Mouse (Mus musculus): ENCODE results near the gene Lce1b. TPM values are rescaled to one million over a fixed set of nuclear protein-coding genes. Genes with fewer than 3 reads are reported as not detected.

The Lce1b gene
- polyA plus RNA-seq, 1 experiment, result not detected

DNA sequence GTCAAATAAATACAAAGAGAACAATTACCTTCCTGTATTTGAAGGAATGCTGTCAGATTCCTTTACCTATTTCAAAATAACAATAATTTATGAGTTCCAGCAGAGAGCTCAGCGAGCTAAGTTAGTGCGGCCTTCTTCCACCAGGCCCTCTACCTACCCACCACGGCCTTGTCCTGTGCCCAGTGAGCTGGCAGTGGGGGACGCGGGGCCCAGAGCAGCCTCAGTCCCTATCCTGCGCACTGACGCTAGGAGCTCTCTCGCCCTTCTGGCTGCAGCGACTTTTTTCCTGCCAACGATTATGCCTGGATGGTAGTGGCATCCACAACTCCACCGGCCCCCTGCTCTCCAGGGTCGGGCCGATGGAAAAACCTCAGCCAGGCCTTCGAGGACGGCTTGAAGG, 16.9 kb downstream of the Lce1b start:
- DNase-seq, result no peak
- Histone ChIP-seq H3K27ac (ENCODE audit: insufficient read depth, low read depth, low read length) (no peak overlapping the region), H3K36me3 (ENCODE audit: control insufficient read depth, insufficient read depth, low read length) (no peaks in the 10 kb centered on the region), H3K4me1 (ENCODE audit: control insufficient read depth, insufficient read depth, low read length) (no peaks in the 10 kb centered on the region; the same call in 1 of the 2 replicates), H3K27me3 (replicated peaks; ENCODE audit: control insufficient read depth, insufficient read depth, low read length) (no peaks in the 10 kb centered on the region), H3K4me3 (ENCODE audit: insufficient read depth, low read depth, low read length) (no peak overlapping the region)
- TF ChIP-seq POLR2A (IDR thresholded peaks at IDR 0.05; ENCODE audit: low read depth, low read length) (no peak), CTCF (conservative IDR thresholded peaks at IDR 0.05; ENCODE audit: insufficient read depth, insufficient read length, low read depth, low read length) (no peak)
- 95% methylated on average over 15 of the region's 15 CpGs for WGBS

DNA sequence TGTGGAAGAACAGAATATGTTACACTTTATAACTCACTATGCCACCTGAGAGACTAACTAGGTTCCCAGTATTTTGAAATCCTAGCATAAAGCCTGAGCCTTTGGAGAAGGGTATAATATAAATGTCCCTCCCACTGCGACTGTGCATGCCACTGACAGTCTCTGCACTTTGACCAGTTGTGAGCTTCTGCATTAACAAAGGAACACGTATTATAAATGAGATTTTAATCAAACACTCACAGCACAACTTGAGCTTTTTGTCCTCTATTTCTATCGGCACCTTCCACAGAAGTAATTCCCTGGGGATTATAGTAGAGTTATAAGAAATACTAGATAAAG, 18.1 kb downstream of the Lce1b start:
- Histone ChIP-seq H3K36me3 (ENCODE audit: control insufficient read depth, insufficient read depth, low read length) (no peaks in the 10 kb centered on the region), H3K4me3 (ENCODE audit: insufficient read depth, low read depth, low read length) (no peak overlapping the region), H3K27ac (ENCODE audit: insufficient read depth, low read depth, low read length) (0 out of 2 replicates have a peak overlapping the region, but pooled peaks have one; percentile 11), H3K27me3 (replicated peaks; ENCODE audit: control insufficient read depth, insufficient read depth, low read length) (no peaks in the 10 kb centered on the region), H3K4me1 (ENCODE audit: control insufficient read depth, insufficient read depth, low read length) (no peaks in the 10 kb centered on the region; the same call in 1 of the 2 replicates)
- no peak for DNase-seq
- TF ChIP-seq POLR2A (IDR thresholded peaks at IDR 0.05; ENCODE audit: low read depth, low read length), result no peak
- TF ChIP-seq CTCF (conservative IDR thresholded peaks at IDR 0.05; ENCODE audit: insufficient read depth, insufficient read length, low read depth, low read length), result no peak
- WGBS, result 34% methylated on average over 3 of the region's 3 CpGs

DNA sequence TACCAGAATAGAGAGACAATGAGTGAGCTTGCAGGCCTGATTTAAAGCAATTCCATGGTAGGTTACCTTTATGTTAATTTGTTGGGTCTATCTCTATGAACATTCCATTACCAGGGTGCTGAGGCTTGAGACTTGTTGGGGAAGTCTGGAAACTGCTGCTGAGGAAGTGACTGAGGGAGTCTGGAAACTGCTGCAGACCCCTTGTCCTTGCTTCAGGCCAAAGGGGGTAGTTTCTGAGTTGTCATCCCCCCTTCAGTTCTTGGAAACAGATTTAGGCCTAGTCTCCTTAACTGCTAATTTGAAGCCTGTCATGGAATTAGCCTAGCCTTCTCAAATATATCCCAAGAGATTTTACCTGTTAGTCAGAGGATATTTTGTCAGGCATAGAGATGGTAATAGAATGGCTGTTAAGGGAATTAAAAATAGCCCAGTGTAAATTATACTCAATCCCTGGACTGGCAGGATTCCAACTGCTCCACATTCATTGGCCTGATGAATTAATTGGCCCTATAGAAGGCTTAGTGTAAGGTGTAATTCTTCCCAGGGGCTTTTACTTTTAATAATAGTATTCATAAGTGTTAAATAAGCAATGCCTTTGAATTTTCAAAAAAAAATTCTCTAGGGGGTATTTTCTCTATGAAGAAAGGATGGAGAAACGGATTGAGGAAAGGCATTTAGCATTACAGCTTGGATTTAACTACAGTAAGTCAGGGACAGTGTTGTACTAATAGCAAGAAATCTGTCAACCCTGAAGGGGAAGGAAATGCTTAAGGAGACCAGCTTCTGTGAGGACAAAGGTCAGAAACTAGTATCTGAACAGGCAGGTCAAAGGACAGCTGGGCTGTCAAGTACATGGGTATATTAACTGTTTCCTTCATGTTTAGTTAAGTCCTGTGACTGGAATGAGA, 18.7 kb downstream of the Lce1b start:
- peak; percentile 86 for DNase-seq

DNA sequence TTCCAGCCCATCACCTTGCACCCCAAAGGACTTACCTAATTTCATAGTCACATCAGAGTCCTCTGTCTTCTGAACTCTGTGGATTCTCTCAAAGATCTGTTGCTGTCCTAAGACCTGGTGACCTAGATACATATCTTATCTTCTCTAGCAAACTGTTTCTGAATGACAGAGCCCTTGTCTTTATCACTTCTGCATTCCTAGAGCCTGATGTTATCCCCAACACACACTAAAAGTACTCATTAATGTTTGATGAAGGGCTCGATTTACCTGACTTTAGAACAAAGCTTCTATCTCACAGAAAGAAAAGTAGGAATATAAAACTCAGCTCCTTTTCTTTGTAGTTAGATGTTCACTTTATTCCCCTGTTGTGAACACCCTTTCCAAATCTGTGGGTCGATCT, 35.2 kb downstream of the Lce1b start, which contains the start of gene Lce6a:
Gene Lce6a, minus strand, starts transcription at position 101 of the 400 bp plus-strand sequence.
- Histone ChIP-seq H3K27me3 (replicated peaks; ENCODE audit: control insufficient read depth, insufficient read depth, low read length) (no peaks in the 10 kb centered on the region), H3K27ac (ENCODE audit: insufficient read depth, low read depth, low read length) (no peak within 1 kb of the TSS), H3K4me3 (ENCODE audit: insufficient read depth, low read depth, low read length) (no peak within 1 kb of the TSS), H3K4me1 (ENCODE audit: control insufficient read depth, insufficient read depth, low read length) (no peaks in the 10 kb centered on the region), H3K36me3 (ENCODE audit: control insufficient read depth, insufficient read depth, low read length) (no peaks in the 10 kb centered on the region)
- no peak for DNase-seq
- whole genome bisulfite sequencing, result 69% methylated on average over 2 of the region's 2 CpGs
- no peak for TF ChIP-seq CTCF (conservative IDR thresholded peaks at IDR 0.05; ENCODE audit: insufficient read depth, insufficient read length, low read depth, low read length)
- no peak for TF ChIP-seq POLR2A (IDR thresholded peaks at IDR 0.05; ENCODE audit: low read depth, low read length)

More for the DNA sequence above, 18.7 kb downstream of the Lce1b start:
- Histone ChIP-seq H3K27ac (ENCODE audit: insufficient read depth, low read depth, low read length) (peak overlapping the region; percentile 39), H3K27me3 (replicated peaks; ENCODE audit: control insufficient read depth, insufficient read depth, low read length) (no peaks in the 10 kb centered on the region), H3K36me3 (ENCODE audit: control insufficient read depth, insufficient read depth, low read length) (no peaks in the 10 kb centered on the region), H3K4me3 (ENCODE audit: insufficient read depth, low read depth, low read length) (no peak overlapping the region), H3K4me1 (ENCODE audit: control insufficient read depth, insufficient read depth, low read length) (no peaks in the 10 kb centered on the region; the same call in 1 of the 2 replicates)
- WGBS, result 17% methylated on average over 1 of the region's 1 CpGs
- no peak for TF ChIP-seq CTCF (conservative IDR thresholded peaks at IDR 0.05; ENCODE audit: insufficient read depth, insufficient read length, low read depth, low read length)
- TF ChIP-seq POLR2A (IDR thresholded peaks at IDR 0.05; ENCODE audit: low read depth, low read length), result no peak

DNA sequence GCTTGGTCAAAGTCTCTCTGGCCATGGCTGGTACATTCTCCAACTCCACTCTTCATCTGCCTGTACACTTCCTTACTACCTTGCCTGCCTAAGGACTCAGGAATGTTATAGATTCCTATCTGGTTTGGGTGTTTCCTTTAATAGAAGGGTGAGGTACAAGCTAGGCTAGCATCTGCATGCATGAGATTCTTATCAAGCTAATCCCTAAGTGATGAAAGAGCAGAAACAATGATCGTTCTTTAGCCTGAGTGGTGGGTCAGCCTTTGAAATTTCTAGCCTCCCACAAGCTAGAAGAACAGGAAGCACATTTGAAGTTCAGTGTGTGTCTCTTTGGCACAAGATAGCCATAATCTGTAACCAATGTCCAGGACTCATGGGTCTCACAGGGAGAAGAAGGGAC, 46.9 kb downstream of the Lce1b start:
- Histone ChIP-seq H3K27me3 (replicated peaks; ENCODE audit: control insufficient read depth, insufficient read depth, low read length) (no peaks in the 10 kb centered on the region), H3K4me3 (ENCODE audit: insufficient read depth, low read depth, low read length) (no peak overlapping the region), H3K4me1 (ENCODE audit: control insufficient read depth, insufficient read depth, low read length) (no peaks in the 10 kb centered on the region), H3K36me3 (ENCODE audit: control insufficient read depth, insufficient read depth, low read length) (no peaks in the 10 kb centered on the region), H3K27ac (ENCODE audit: insufficient read depth, low read depth, low read length) (no peak overlapping the region)
- WGBS, result 51% methylated on average over 1 of the region's 1 CpGs
- no peak for TF ChIP-seq CTCF (conservative IDR thresholded peaks at IDR 0.05; ENCODE audit: insufficient read depth, insufficient read length, low read depth, low read length)
- no peak for TF ChIP-seq POLR2A (IDR thresholded peaks at IDR 0.05; ENCODE audit: low read depth, low read length)
- no peak for DNase-seq

DNA sequence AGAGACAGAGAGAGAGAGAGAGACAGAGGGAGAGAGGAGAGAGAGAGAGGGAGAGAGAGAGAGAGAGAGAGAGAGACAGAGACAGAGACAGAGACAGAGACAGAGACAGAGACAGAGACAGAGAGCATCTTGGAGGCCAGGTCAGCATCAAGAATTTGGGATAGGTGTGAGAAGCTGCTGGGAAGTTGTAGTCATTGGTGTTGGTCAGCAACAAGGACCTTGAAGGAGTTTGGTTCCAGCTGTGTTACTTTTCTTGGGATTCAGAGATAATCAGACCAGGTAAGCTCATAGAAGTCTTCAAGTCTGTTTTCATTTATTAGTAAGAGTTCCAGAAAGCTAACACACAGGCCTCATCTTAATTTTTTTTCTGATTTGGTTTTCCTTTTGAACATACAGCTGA, 49.3 kb downstream of the Lce1b start, which contains the start of gene 2210017I01Rik:
Gene 2210017I01Rik, minus strand, starts transcription at position 101 of the 400 bp plus-strand sequence.
- Histone ChIP-seq H3K27ac (ENCODE audit: insufficient read depth, low read depth, low read length) (no peak within 1 kb of the TSS), H3K4me3 (ENCODE audit: insufficient read depth, low read depth, low read length) (no peak within 1 kb of the TSS), H3K36me3 (ENCODE audit: control insufficient read depth, insufficient read depth, low read length) (no peaks in the 10 kb centered on the region), H3K27me3 (replicated peaks; ENCODE audit: control insufficient read depth, insufficient read depth, low read length) (no peaks in the 10 kb centered on the region), H3K4me1 (ENCODE audit: control insufficient read depth, insufficient read depth, low read length) (no peaks in the 10 kb centered on the region)
- no peak for DNase-seq
- TF ChIP-seq POLR2A (IDR thresholded peaks at IDR 0.05; ENCODE audit: low read depth, low read length) (no peak), CTCF (conservative IDR thresholded peaks at IDR 0.05; ENCODE audit: insufficient read depth, insufficient read length, low read depth, low read length) (no peak)

Other genes with a start within 250 kb of the Lce1b start
- gene Sprr2i, start 248.9 kb downstream of the Lce1b start, polyA plus RNA-seq (2012; rRNA removed), result not detected in 2 replicates
- gene Sprr2j-ps, start 238.8 kb downstream of the Lce1b start, polyA plus RNA-seq (2012; rRNA removed), result not detected in 2 replicates
- gene Gm9774, start 227.5 kb downstream of the Lce1b start, polyA plus RNA-seq (2012; rRNA removed), result 4.2 and 7.0 TPM in 2 replicates
- gene Sprr2k, start 224.3 kb downstream of the Lce1b start, polyA plus RNA-seq (2012; rRNA removed), result not detected in 2 replicates
- not detected in 2 replicates for gene Sprr1b, start 218.1 kb downstream of the Lce1b start, polyA plus RNA-seq (2012; rRNA removed)
- gene Sprr3, start 198.2 kb downstream of the Lce1b start, polyA plus RNA-seq (2012; rRNA removed), result not detected in 2 replicates
- gene Sprr1a, start 171.0 kb downstream of the Lce1b start, polyA plus RNA-seq (2012; rRNA removed), result 32.6 and 48.8 TPM in 2 replicates
- not detected in 2 replicates for gene Sprr4, start 156.4 kb downstream of the Lce1b start, polyA plus RNA-seq (2012; rRNA removed)
- not detected in 2 replicates for gene 2310046K23Rik, start 122.4 kb downstream of the Lce1b start, polyA plus RNA-seq (2012; rRNA removed)
- 0.08 and 0.14 TPM in 2 replicates for gene Ivl, start 83.2 kb downstream of the Lce1b start, polyA plus RNA-seq (2012; rRNA removed)
- 3.3 and 3.5 TPM in 2 replicates for gene Smcp, start 67.9 kb downstream of the Lce1b start, polyA plus RNA-seq (2012; rRNA removed)
- not detected in 2 replicates for gene 2210017I01Rik, start 49.4 kb downstream of the Lce1b start, polyA plus RNA-seq (2012; rRNA removed)
- not detected in 2 replicates for gene Lce6a, start 35.3 kb downstream of the Lce1b start, polyA plus RNA-seq (2012; rRNA removed)
- gene Lce1a1, start 8.6 kb downstream of the Lce1b start, polyA plus RNA-seq (2012; rRNA removed), result not detected in 2 replicates
- not detected in 2 replicates for gene Lce1a2, start 13.4 kb upstream of the Lce1b start, polyA plus RNA-seq (2012; rRNA removed)
- gene Lce1c, start 22.3 kb upstream of the Lce1b start, polyA plus RNA-seq (2012; rRNA removed), result not detected in 2 replicates
- gene Lce1d, start 30.3 kb upstream of the Lce1b start, polyA plus RNA-seq (2012; rRNA removed), result not detected in 2 replicates
- gene Lce1e, start 52.1 kb upstream of the Lce1b start, polyA plus RNA-seq (2012; rRNA removed), result not detected in 2 replicates
- not detected in 2 replicates for gene Lce1f, start 63.4 kb upstream of the Lce1b start, polyA plus RNA-seq (2012; rRNA removed)
- gene Gm38119, start 82.2 kb upstream of the Lce1b start, polyA plus RNA-seq (2012; rRNA removed), result not detected in 2 replicates
- gene Lce1g, start 95.4 kb upstream of the Lce1b start, polyA plus RNA-seq (2012; rRNA removed), result not detected in 2 replicates
- gene Lce1h, start 108.1 kb upstream of the Lce1b start, polyA plus RNA-seq (2012; rRNA removed), result not detected in 2 replicates
- gene Lce1i, start 122.0 kb upstream of the Lce1b start, polyA plus RNA-seq (2012; rRNA removed), result not detected in 2 replicates
- not detected in 2 replicates for gene Lce1j, start 133.6 kb upstream of the Lce1b start, polyA plus RNA-seq (2012; rRNA removed)
- gene Lce1k, start 151.0 kb upstream of the Lce1b start, polyA plus RNA-seq (2012; rRNA removed), result not detected in 2 replicates
- not detected in 2 replicates for gene Kprp, start 170.3 kb upstream of the Lce1b start, polyA plus RNA-seq (2012; rRNA removed)
- gene Lce1l, start 194.4 kb upstream of the Lce1b start, polyA plus RNA-seq (2012; rRNA removed), result not detected in 2 replicates
- not detected in 2 replicates for gene 2310050C09Rik, start 213.3 kb upstream of the Lce1b start, polyA plus RNA-seq (2012; rRNA removed)

Data from kidney, adult 2 months (tissue).